Mouse (Mus musculus): ENCODE measurements around the gene C1ql3.

DNA sequence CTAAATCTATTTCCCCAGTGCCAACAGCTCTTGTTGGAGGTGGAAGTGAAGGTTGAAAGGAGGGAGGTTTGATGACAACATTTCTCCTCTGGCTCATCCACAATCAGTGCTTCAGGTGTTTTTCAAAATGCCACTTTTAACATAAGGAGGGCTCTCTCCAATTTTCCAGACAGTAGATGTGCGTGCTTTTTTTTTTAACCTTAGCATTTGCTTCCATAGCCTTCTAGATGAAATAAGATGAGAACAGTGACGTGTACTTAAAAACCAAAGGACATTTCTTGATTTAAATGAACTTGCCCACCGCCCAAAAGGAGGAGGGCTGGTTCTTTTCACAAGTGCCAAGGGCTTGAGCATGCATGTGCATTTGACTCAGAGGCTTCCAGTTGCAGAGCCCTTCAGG is 367 bp upstream of the C1ql3 start:
- TF ChIP-seq POLR2A (IDR thresholded peaks at IDR 0.05; ENCODE audit: insufficient read depth, low read depth, low read length): no peak
- no peak for TF ChIP-seq CTCF (IDR thresholded peaks at IDR 0.05; ENCODE audit: insufficient read depth, low read depth, low read length)
